Mouse (Mus musculus) right cerebral cortex, postnatal 10 days (tissue): Measurements from ENCODE around the gene Pum1.
A peak's percentile ranks its signal among the peaks of the same experiment; 100 is the strongest.
"Not testable (repeated sequence)": the region's sequence is repeated elsewhere in the genome, so short reads cannot be mapped to it uniquely, and the experiment has no call there.

Source experiments
- DNase-seq, 2 experiments: peaks; one replicate each; pipeline ENCODE4 v3.0.0; 2021; ENCODE audit warnings: low spot score in 2 of 2

Gene Pum1

DNA sequence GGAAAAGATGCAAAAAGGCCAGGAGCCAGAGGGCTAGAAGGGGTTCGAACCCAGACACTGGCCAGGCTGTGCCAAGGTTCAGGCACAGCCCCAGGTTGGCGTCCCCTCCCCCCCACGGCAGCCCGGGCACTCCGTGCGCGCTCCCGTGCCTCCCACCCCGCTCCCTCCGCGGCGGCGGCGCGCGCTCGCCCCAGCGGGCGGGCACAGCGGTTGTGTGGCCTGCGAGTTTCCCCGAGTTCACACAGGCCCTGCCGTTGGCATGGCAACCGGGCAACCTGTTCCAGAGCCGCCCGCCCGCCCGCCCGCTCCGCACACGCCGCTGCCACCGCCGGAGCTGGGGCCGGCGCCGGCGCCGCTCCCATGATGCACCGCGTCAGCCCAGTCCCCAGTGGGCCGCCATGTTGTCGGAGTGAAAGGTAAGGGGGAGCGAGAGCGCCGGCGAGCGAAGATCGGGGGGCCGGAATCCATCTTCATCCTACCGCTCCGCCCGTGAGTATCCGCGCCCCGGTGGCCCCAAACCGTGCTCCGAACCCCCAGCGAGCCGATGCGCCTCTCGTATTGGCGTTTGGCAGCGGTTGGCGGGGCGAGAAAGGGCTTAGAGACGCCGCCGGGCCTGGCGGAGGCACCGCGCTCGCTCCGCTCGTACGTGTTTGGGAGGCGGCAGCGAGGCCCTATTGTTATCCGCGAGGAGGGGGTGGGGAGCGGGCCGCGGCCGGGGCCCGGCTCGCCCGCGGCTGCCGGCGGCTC is at the start of gene Pum1:
TSS of gene Pum1 (plus strand) at position 343 of the 747 bp plus-strand sequence.
- peak; percentile 94 to 95 for DNase-seq

DNA sequence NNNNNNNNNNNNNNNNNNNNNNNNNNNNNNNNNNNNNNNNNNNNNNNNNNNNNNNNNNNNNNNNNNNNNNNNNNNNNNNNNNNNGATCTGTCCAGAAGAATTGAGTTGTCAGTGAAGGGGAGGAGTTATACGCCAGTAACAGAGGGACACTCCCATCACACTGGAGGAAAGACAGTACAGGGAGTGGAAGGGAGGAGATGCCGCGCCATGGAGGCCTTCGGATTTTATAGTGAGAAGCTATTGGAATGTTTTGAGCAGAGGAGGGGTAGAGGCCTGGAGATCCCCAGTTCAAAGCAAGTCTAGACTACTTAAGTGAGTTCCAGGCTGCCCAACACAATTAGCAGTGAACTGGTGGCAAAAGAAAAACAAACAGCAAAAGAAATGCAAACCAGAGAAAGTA is 33.7 kb upstream of the Pum1 start:
- DNase-seq = no peak

DNA sequence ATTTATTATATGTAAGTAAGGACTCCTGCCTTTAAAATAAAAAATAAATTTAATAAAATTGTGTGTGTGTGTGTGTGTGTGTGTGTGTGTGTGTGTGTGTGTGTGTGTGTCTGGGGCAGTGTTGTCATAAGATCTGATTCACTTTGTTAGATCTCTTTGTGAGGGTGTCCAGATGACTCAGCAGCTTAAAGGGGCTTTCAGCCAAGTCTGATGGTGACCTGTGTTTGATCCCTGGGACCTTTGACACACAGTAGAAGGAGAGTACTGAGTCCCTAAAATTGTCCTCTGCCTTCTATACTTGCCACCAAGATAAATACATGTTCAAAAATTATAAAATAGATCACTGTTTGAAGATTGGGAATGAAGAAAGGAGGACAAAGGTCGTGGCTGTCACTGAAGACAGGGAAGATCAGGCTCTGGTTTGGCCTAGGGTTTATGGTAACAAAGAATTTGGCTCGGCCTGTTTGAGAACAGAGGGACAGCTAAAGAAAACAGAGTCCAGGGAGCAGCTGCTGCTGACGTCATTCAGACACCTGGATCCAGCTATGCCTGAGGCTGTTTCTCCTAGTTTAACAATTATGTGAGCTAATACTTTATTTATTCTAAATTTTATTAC is 32.8 kb upstream of the Pum1 start:
- DNase-seq = no peak

DNA sequence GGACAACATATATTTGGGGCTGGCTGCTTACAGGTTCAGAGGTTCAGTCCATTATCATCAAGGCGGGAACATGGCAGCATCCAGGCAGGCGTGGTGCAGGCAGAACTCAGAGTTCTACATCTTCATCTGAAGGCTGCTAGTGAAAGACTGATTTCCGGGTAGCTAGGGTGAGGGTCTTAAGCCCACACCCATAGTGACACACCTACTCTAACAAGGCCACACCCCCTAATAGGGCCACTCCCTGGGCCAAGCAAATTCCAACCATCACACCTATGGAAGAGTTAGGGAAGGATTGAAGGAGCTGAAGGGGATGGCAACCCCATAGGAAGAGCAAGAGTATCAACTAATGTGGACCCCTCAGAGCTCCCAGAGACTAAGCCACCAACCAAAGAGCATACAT is 28.0 kb upstream of the Pum1 start:
- DNase-seq = not testable (repeated sequence)

DNA sequence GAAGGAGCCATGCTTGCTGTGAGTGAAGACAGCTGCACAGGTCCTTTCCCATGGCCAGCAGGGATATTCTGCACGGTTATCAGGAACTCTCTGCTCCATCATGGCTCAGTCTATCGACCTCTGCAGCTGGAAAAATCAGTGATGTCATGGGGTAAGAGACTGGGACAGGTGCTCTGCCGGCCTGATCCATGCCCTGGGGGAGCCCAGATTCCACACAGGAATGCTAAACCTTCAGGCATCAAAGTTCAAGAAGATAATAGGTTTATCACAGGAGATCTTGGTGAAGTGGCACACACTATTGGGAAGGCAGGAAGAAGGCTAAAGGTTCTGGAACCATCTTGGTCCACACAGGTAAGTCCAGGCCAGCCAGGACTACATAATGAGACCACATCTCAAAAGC is 26.4 kb upstream of the Pum1 start:
- DNase-seq = no peak

DNA sequence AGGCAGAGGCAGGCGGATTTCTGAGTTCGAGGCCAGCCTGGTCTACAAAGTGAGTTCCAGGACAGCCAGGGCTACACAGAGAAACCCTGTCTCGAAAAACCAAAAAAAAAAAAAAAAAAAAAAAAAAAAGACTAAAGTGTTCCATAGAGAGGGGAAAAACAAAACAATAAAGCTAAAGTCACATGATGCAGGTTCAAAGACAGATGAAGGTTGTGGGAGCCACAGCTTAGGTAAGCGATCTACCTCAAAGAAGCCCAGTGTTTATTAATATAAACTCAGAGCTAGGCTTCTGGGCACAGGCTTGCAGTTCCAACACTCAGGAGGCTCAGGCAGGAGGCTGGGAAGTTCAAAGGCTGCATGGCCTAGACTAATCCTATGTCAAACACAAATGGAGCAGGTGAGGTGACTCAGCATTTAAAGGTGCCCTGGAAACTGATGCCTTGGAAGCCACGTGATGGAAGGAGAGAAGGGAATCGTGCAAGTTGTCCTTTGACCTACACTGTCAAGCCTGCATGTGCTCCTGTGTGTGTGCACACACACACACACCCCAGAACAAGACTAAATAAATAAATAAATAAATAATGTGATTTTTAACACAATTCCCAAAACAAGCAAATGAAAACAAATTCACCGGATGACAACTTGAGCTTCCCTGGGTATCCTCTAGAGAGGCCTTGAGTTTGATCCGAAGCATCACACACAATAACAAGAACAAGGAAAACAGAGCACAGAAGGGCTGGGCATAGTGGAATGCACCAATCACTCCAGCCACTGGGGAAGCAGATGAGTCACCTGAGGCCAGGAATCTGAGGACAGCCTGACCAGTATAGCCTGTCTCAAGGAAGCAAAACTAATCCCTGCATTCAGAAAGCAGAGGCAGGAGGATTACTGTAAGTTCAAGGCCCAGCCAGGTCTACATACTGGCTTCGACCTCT is 25.4 kb upstream of the Pum1 start:
- DNase-seq = no peak

DNA sequence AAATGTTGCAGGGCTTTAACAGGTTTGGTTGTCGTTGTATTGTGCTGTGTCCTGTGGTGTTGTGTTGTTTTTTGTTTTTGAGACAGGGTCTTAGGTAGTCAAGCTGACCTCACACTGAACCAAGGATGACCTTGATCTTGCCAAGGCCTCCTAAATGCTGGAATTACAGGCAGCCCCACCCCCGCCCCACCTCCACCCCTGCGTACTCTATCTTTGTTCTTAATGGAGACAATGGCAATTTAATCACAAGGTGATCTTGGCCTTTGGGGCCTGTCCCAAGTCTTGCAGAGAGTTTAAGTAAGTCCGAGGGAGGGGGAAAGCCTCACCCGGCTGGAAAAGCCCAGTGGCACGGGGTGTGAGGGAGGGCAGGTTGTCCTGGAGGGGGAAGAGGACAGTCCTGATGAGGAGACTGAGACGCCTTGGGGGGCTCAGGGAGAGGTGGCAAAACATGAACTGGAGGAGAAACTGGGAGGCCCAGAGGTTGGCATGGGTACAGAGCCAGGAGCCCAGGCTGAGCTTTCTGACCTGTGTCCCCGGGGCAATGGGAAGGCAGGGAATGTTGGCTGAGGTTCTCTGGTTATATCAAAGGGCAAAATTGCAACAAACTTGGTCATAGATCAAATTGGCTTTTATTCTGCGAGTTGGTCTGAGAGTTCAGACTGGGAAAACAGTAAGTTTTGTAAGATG is 22.9 kb upstream of the Pum1 start:
- no peak for DNase-seq

DNA sequence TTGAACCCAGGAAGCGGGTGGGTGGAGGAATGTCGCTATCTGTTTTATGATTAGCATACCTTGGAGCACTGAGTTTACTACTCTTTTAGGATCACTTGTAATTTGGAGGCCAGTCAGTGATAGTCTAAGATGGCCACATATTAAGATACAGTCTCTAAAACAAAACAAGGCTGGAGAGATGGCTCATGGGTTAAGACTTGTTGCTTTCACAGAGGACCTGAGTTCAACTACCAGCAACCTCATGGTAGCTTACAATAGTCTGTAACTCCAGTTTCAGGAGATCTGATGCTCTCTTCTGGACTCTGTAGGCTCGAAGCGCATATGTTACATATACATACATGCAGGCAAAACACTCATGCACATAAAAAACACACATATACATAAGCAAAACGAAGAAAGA is 20.7 kb upstream of the Pum1 start:
- no peak for DNase-seq

DNA sequence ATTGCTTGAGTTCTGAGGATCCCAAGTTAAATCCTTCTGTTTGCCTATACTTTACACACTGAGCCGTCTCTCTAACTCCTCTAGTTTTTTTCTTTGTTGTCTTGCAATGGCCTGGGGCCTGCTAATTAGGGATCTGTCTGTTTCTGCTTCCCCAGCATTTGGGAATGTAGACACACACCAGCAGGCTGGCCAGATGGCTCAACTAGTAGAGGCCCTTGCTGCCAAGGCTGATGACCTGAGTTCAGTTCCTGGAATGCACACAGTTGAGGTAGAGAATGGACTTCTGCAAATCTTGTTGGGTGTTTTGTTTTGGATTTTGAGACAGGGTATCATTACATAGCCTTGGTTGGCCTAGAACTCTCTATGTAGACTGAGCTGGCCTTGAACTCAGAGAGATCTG is 17.7 kb upstream of the Pum1 start:
- no peak for DNase-seq

DNA sequence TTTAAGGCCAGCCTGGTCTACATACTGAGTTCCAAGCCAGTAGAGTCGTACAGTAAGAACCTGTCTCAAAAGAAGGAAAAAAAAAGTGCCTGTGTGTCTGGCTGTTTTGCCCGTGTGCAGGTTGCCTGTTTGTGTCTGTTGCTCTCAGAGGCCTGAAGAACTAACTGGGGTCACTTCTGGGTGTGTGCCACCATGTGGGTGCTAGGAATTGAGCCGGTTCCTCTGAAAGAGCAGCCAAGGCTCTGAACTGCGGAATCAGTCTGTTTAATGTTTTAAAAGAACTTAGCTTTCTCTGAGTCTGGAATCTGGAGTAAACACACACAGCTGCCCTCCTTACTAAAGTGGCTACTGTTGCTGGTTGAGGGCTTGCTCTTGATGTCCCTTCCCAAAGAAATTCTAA is 11.8 kb upstream of the Pum1 start:
- no peak for DNase-seq

DNA sequence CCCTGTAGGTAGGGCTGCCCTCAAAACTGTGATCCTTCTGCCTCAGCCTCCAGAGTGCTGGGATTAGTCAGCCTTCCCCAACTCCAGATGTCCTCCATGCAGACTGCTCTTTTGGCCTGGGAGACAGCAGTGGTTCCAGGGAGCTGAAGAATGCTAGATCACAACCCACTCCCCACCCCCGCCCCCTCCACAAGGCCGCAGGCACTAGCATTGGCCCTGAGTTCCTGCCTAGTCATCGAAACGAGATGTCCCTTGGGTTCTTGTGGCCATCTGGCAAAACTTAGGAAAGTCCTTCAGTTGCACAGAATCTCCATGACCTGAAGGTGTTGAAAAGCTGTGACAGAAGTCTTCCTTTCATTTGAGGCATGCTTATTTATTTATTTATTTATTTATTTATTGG is 10.6 kb upstream of the Pum1 start:
- DNase-seq = no peak

DNA sequence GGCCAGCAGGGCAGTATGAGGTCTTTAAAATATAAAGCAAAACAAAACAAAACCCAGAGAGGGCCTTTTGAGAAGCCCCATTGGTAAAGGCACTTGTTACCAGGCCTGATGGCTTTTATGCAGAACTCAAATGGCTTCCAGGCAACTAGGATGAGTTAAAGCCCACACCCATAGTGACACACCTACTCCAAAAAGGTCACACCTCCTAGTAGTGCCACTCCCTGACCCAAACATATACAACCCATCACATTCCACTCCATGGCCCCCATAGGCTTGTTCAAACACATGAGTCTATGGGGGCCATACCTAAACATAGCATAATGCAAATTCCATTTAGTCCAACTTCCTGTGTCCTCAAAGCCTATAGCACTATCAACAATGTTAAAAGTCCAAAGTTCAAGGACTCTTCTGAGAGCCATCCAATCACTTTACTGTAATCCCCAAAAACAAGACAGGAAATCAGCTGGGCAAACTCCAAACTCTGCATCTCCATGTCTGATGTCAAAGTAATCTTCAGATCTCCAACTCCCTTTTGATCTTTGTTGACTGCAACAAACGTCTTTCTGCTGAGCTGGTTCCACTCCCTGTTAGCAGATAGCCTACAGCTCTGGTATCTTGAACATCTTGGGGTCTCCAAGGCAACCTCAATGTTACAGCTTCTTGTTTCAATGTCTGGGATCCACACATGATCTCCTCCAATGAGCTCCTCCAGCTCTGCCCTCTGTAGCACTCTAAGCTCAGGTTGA is 5.1 kb upstream of the Pum1 start:
- no peak for DNase-seq

DNA sequence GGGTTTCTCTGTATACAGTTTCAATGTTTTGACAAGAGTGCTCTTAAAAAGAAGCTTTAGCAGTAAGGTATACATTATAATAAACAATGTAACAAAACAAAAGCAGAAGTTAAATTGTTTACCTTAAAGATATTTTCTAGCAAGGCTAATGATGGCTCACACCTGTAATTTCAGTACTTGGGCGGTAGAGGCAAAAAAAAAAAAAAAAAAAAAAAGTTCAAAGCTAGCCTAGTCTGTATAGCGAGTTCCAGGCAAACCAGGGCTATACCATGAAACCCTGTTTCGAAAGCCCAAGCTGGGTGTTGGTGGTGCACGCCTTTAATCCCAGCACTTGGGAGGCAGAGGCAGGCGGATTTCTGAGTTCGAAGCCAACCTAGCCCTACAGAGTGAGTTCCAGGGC is 3.7 kb upstream of the Pum1 start:
- no peak for DNase-seq

DNA sequence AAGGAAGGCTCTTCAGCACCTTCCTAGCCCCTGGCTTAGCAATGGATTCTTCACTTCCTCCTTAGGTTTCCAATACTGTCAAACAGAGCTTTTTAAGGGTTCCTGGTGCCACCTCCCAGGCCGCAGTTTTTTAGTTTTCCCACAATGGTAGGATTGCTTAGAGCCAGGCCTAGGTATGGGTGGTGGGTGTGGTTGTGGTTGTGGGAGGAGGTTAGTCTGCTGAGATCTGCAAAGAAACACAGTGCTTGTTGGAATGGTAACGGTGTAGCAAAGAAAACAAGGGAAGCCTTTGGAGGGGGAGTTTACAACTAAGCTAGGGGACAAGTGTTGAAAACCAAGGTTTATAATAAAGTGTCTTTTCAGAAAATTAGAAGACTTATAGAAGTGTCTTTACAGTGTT is 3.0 kb upstream of the Pum1 start:
- no peak for DNase-seq

DNA sequence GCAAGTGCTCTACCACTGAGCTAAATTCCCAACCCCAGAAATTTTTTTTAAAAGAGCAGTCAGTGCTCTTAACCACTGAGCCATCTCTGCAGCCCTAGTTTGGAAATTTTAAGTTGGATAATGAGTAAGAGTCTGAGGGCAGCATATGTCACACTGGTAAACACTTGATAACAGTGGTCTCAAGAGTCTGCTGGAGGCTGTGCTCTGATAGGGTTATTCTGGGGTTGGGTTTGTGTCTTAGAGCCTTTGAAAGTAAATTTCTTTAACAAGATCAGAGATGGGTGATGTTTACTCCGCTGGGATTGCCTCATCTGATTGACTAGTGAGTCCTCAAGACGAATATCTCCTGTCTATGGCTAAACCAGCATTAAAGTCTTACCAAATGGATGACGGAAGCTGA is 2.0 kb upstream of the Pum1 start:
- DNase-seq = no peak

DNA sequence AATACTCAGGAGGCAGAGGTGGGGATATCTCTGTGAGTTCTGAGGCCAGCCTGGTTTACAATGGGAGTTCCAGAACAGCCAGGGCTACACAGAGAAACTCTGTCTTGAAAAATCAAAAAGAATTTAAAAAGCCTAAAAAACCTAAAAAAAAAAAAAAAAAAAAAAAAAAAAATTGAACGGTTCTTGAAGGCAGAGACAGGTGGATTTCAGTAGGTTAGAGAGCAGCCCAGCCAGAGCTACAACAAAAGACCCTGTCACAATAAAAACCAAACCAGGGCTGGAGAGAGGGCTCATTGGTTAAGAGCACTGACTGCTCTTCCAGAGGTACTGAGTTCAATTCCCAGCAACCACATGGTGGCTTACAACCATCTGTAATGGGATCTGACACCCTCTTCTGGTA is 816 bp upstream of the Pum1 start:
- DNase-seq = not testable (repeated sequence)

DNA sequence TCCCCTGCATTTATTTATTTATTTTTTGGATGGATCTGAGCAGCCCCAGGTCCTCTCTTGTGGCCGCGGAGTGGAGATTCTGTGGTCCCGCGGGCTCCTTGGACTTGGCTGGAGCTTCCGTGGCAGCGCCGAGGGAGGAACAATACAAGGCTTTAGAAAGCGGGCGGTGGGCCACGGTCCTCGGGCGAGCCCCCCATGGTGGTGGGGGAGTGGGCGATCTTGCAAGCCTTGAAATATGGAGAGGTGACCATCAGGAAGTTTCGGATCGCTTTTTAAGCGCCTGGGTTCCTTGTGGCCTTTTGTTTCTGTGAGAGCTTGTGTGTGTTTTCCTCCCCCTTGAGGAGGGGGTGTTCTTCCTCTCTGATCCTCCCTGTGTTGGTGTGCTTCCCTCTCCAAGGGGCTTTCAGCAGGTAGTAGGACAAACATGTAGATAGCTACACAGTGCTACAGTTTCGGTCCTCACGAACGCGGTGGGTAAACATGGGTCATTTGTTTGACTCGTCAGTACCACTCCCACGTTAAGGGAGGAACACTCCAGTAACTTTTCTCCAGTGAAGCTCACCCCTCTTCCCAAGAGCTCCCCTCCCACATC is 785 bp downstream of the Pum1 start:
- DNase-seq = peak; percentile 43 to 52

DNA sequence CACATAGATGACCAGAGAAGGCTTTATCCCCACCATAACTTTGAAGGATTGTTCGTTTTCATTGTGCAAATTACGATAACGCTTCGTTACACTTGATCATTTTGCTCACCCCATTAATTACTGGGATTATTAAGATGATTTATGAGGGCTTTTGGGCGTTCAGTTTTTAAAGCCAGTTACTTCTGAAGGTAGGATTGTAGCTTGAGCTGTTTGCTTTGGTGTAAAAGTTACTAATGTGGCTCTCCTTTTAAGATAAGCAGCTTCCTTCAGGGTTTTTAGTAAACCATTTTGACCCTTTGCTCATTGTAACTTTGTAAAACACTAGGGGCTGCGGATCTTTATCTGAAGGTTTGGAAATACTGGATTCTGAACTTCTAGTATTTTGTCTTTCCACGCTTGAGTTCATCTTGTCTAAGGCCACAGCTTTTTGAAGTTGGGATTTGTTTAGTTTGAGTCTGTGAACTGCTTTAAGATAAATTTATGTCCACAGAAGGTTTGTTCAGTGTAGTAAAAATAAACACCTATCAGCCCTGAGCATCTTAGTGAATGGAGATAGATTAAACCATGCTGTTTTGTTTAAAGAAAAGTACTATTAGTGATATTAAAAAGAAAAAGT is 1.4 kb downstream of the Pum1 start:
- no peak for DNase-seq

DNA sequence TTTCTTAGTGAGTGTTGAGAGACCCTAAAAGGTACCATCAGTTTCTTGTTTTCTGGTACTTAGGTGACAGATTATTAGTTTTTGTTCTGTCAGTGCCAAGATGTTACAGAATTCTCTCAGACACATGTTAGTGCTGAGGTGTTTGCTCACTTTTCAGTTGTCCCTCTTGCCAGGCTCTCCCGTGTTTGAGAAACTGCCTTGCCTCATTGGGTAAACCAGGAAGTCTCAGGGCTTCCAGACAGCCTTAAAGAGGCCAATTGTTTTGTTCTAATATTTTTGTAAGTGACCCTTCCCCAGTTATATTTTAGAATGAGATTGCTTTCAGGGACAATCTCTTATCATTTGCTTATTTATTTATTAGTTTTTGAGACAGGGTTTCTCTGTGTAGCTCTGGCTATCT is 2.1 kb downstream of the Pum1 start:
- DNase-seq = no peak

DNA sequence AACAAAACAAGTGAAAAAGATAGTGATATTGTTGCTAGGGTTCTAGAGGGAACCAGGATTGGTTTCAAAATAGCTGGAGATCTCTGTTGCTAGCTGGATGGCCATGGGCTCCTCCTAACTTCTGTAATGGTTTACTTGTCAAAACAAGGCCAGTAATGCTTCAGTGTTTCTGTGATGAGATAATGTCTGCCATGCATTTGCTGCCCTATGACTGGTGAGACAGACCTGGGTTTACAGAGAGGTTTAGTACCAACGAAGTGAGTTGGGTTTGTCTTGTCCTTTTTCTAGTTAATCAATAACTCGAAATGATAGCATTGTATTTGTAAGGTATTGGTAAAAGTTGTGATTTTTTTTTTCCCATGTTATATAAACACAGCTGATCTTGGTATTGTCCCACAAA is 4.6 kb downstream of the Pum1 start:
- DNase-seq = no peak

DNA sequence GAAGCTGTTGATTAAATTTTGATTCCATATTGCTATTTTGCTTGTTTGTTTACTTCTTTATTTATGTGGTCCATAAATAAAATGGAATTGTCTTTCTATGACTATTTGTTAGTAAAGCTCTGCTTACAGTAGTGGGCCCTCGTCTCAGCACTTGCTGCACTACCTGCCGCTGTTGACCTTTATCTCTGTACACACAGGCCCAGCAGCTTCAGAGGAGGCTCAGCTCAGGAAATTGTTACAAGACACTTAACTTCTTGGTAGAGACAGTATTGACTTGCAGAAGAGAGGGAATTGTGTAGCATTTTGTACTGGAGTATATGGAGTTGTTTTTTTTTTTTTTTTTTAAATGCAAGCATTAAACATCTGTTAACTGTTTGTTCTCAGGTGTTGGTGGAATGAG is 5.4 kb downstream of the Pum1 start:
- no peak for DNase-seq
